Comparison of ENCODE assay signal across 8 mouse cellular contexts in genomic region chr1:73863074-73863431, GRCm38 (mm10).
A peak's percentile ranks its signal among the peaks of the same experiment; 100 is the strongest.
DNase-seq lines count a peak whose midpoint lies in the region; ATAC-seq and TF ChIP-seq lines count a peak whose summit lies in the region.

No protein-coding gene starts in this region.

- H3K36me3 ChIP-seq in lung, embryonic 14.5 days (ENCODE audit: insufficient read depth), result no peaks in the 10 kb centered on the region
- no peaks in the 10 kb centered on the region for H3K36me3 ChIP-seq in embryonic facial prominence, embryonic 15.5 days
- no peaks in the 10 kb centered on the region for H3K36me3 ChIP-seq in liver, embryonic 13.5 days

- no peak for DNase-seq in frontal cortex, postnatal 36 days (ENCODE audit: low spot score in 2 of 2)
- no peak for DNase-seq in lung, embryonic 14.5 days
- no peak for DNase-seq in lung, postnatal 4 days
- no peak for DNase-seq in liver, embryonic 13.5 days
- no peak for DNase-seq in T-cell, adult 2 months (ENCODE audit: low spot score)

- 26% methylated on average over 11 of the region's 11 CpGs for WGBS in lung, embryonic 14.5 days
- WGBS in embryonic facial prominence, embryonic 15.5 days, result 35% methylated on average over 11 of the region's 11 CpGs
- WGBS in liver, embryonic 13.5 days (ENCODE audit: insufficient replicate concordance), result 26% methylated on average over 11 of the region's 11 CpGs

- H3K9ac ChIP-seq in lung, embryonic 14.5 days, result peak overlapping the region; percentile 22; the same call in 1 of the 2 replicates
- no peak overlapping the region for H3K9ac ChIP-seq in embryonic facial prominence, embryonic 15.5 days
- H3K9ac ChIP-seq in liver, embryonic 13.5 days, result no peak overlapping the region

- TF ChIP-seq CTCF in lung, embryonic 14.5 days (IDR thresholded peaks at IDR 0.05; ENCODE audit: low read depth), result no peak

- no peaks in the 10 kb centered on the region for H3K27me3 ChIP-seq in lung, embryonic 14.5 days (ENCODE audit: insufficient read depth, low read length)
- H3K27me3 ChIP-seq in embryonic facial prominence, embryonic 15.5 days, result no peaks in the 10 kb centered on the region
- H3K27me3 ChIP-seq in liver, embryonic 13.5 days, result no peaks in the 10 kb centered on the region

- no peak overlapping the region for H3K4me3 ChIP-seq in lung, embryonic 14.5 days (ENCODE audit: low read depth, low read length)
- no peak overlapping the region for H3K4me3 ChIP-seq in embryonic facial prominence, embryonic 15.5 days (replicated peaks)
- H3K4me3 ChIP-seq in liver, embryonic 13.5 days (replicated peaks), result no peak overlapping the region

- no peaks in the 10 kb centered on the region for H3K9me3 ChIP-seq in lung, embryonic 14.5 days (ENCODE audit: low read depth, low read length)
- H3K9me3 ChIP-seq in embryonic facial prominence, embryonic 15.5 days (replicated peaks), result no peaks in the 10 kb centered on the region
- H3K9me3 ChIP-seq in liver, embryonic 13.5 days (replicated peaks), result no peaks in the 10 kb centered on the region

- no peaks in the 10 kb centered on the region for H3K4me1 ChIP-seq in lung, embryonic 14.5 days (ENCODE audit: insufficient read depth)
- H3K4me1 ChIP-seq in embryonic facial prominence, embryonic 15.5 days, result peaks cover 10% of the 10 kb centered on the region
- H3K4me1 ChIP-seq in liver, embryonic 13.5 days (replicated peaks), result no peaks in the 10 kb centered on the region

- ATAC-seq in frontal cortex, adult (ENCODE audit: low TSS enrichment), result 0 out of 2 replicates have a peak, but pooled peaks have one; percentile 6
- ATAC-seq in lung, embryonic 14.5 days (ENCODE audit: insufficient read depth), result peak; percentile 51; the same call in 1 of the 2 replicates
- no peak for ATAC-seq in embryonic facial prominence, embryonic 15.5 days (ENCODE audit: insufficient number of reproducible peaks, low FRiP score, low TSS enrichment, low read depth)
- ATAC-seq in liver, embryonic 13.5 days (ENCODE audit: low read depth), result no peak
- no peak for ATAC-seq in inflammation-experienced regulatory T-cells, adult 6 months

- peak overlapping the region; percentile 76; the same call in 1 of the 2 replicates for H3K27ac ChIP-seq in lung, embryonic 14.5 days (ENCODE audit: low read depth)
- peak overlapping the region; percentile 35; the same call in 1 of the 2 replicates for H3K27ac ChIP-seq in embryonic facial prominence, embryonic 15.5 days (replicated peaks)
- no peak overlapping the region for H3K27ac ChIP-seq in liver, embryonic 13.5 days

- H3K4me2 ChIP-seq in lung, embryonic 14.5 days, result peak overlapping the region; percentile 49
- peak overlapping the region; percentile 35 for H3K4me2 ChIP-seq in embryonic facial prominence, embryonic 15.5 days (replicated peaks)
- H3K4me2 ChIP-seq in liver, embryonic 13.5 days, result peak overlapping the region; percentile 28; the same call in 1 of the 2 replicates

Comparison
In these comparisons a context has a peak if more than half of its experiments do, and no peak if none do; other contexts are left out.
1. ATAC-seq: peak in frontal cortex, adult (single experiment) and lung, embryonic 14.5 days (single experiment); none in embryonic facial prominence, embryonic 15.5 days (single experiment), liver, embryonic 13.5 days (single experiment) and inflammation-experienced regulatory T-cells, adult 6 months (single experiment).
2. Peak in every context shown above with its lines, with median percentiles within 50 percentile points of each other: H3K4me2 ChIP-seq.